Mouse (Mus musculus) MEL (cell line): Measurements from ENCODE around the gene Polr2l. TPM values are rescaled to one million over a fixed set of nuclear protein-coding genes. Genes with fewer than 3 reads are reported as not detected.

Experiments
- DNase-seq: peaks from one replicate; pipeline ENCODE4 v3.0.0; 2011; ENCODE audit warnings: low read depth, low spot score
- H3K27ac ChIP-seq: 2 replicates; pipeline ENCODE4 v1.5.1; 2012; ENCODE audit warnings: low read depth, mild to moderate bottlenecking, control low read depth, low read length, moderate library complexity; ENCODE audit not compliant: control insufficient read depth
- H3K27me3 ChIP-seq, 2 experiments: fragments of 150-350 bp in 1 of 2; sonication (generic) in 1 of 2; 2 replicates each; pipeline ENCODE4 v1.6.1; 2012; ENCODE audit warnings: low read length in 2 of 2, mild to moderate bottlenecking in 2 of 2, improper control_type of control experiment in 1 of 2, moderate library complexity in 1 of 2; ENCODE audit not compliant: insufficient read depth in 2 of 2, control insufficient read depth in 1 of 2
- H3K36me3 ChIP-seq, 2 experiments: 2 replicates each; pipeline ENCODE4 v1.6.1; 2012 to 2014; ENCODE audit warnings: low read length in 2 of 2, improper control_type of control experiment in 1 of 2, inconsistent platforms in 1 of 2, mild to moderate bottlenecking in 1 of 2; ENCODE audit not compliant: insufficient read depth in 2 of 2, control insufficient read depth in 1 of 2
- H3K4me1 ChIP-seq, 2 experiments: fragments of 150-350 bp in 1 of 2; sonication (generic) in 1 of 2; 2 replicates each; pipeline ENCODE4 v1.6.1; 2012; ENCODE audit warnings: low read length in 2 of 2, improper control_type of control experiment in 1 of 2, mild to moderate bottlenecking in 1 of 2; ENCODE audit not compliant: insufficient read depth in 2 of 2, control insufficient read depth in 1 of 2
- H3K4me3 ChIP-seq, 2 experiments: fragments of 150-350 bp in 1 of 2; sonication (generic) in 1 of 2; 2 replicates each; pipeline ENCODE4 v1.5.1; 2012; ENCODE audit warnings: low read depth in 2 of 2, low read length in 2 of 2, mild to moderate bottlenecking in 2 of 2, moderate library complexity in 2 of 2, control low read depth in 1 of 2, improper control_type of control experiment in 1 of 2; ENCODE audit not compliant: control insufficient read depth in 1 of 2, insufficient read depth in 1 of 2
- H3K79me2 ChIP-seq: 2 replicates; pipeline ENCODE4 v1.6.1; 2012; ENCODE audit warnings: mild to moderate bottlenecking, low read length, moderate library complexity; ENCODE audit not compliant: control insufficient read depth, poor library complexity, insufficient read depth
- H3K9ac ChIP-seq: 2 replicates; pipeline ENCODE4 v1.6.1; 2012; ENCODE audit warnings: low read depth, mild to moderate bottlenecking, control low read depth, low read length, moderate library complexity; ENCODE audit not compliant: control insufficient read depth, poor library complexity, severe bottlenecking
- H3K9me3 ChIP-seq: fragments of 150-350 bp; sonication (generic); replicated peaks from 2 replicates; pipeline ENCODE4 v1.6.1; 2012; ENCODE audit warnings: mild to moderate bottlenecking, low read length, improper control_type of control experiment, moderate library complexity; ENCODE audit not compliant: insufficient read depth
- BHLHE40 ChIP-seq: IDR thresholded peaks from 2 replicates; pipeline ENCODE4 v1.6.1; 2012; ENCODE audit warnings: low read depth, mild to moderate bottlenecking, inconsistent platforms, low read length, improper control_type of control experiment, borderline replicate concordance
- CHD1 ChIP-seq: IDR thresholded peaks from 2 replicates; pipeline ENCODE4 v1.6.1; 2012; ENCODE audit warnings: low read depth, mild to moderate bottlenecking, inconsistent platforms, low read length, improper control_type of control experiment
- CTCF ChIP-seq, 3 experiments: IDR thresholded peaks in 2 of 3; conservative IDR thresholded peaks in 1 of 3; 2 replicates each; pipeline ENCODE4 v1.5.1; 2011 to 2012; ENCODE audit warnings: low read length in 3 of 3, low read depth in 2 of 3, mild to moderate bottlenecking in 2 of 3, improper control_type of control experiment in 1 of 3, inconsistent platforms in 1 of 3, mixed read lengths in 1 of 3, moderate library complexity in 1 of 3; ENCODE audit not compliant: control insufficient read depth in 1 of 3, insufficient read depth in 1 of 3, poor library complexity in 1 of 3, severe bottlenecking in 1 of 3
- ELF1 ChIP-seq: IDR thresholded peaks from 2 replicates; pipeline ENCODE4 v1.6.1; 2014; ENCODE audit warnings: low read depth, mild to moderate bottlenecking, inconsistent platforms, low read length, improper control_type of control experiment, moderate library complexity
- ETS1 ChIP-seq: IDR thresholded peaks from 2 replicates; pipeline ENCODE4 v1.6.1; 2012; ENCODE audit warnings: low read depth, mild to moderate bottlenecking, inconsistent platforms, low read length, improper control_type of control experiment, moderate library complexity
- MAX ChIP-seq: IDR thresholded peaks from 2 replicates; pipeline ENCODE4 v1.6.1; 2011; ENCODE audit warnings: low read length, improper control_type of control experiment
- MYC ChIP-seq: IDR thresholded peaks from 2 replicates; pipeline ENCODE4 v1.6.1; 2011; ENCODE audit warnings: low read depth, mild to moderate bottlenecking, low read length, improper control_type of control experiment, moderate library complexity
- NELFE ChIP-seq: IDR thresholded peaks from 2 replicates; pipeline ENCODE4 v1.6.1; 2011; ENCODE audit warnings: low read depth, low read length, improper control_type of control experiment
- RAD21 ChIP-seq: IDR thresholded peaks from 2 replicates; pipeline ENCODE4 v1.6.1; 2011; ENCODE audit warnings: mild to moderate bottlenecking, low read depth, low read length, improper control_type of control experiment
- SMC3 ChIP-seq: IDR thresholded peaks from 2 replicates; pipeline ENCODE4 v1.6.1; 2011; ENCODE audit warnings: low read depth, low read length, improper control_type of control experiment
- USF1 ChIP-seq: IDR thresholded peaks from 2 replicates; pipeline ENCODE4 v1.6.1; 2014; ENCODE audit warnings: low read depth, mild to moderate bottlenecking, inconsistent platforms, low read length, improper control_type of control experiment, moderate library complexity
- USF2 ChIP-seq, 2 experiments: IDR thresholded peaks; 2 replicates each; pipeline ENCODE4 v1.6.1; 2011 to 2012; ENCODE audit warnings: improper control_type of control experiment in 2 of 2, low read length in 2 of 2, borderline replicate concordance in 1 of 2, inconsistent platforms in 1 of 2, low read depth in 1 of 2, mild to moderate bottlenecking in 1 of 2; ENCODE audit not compliant: insufficient read depth in 1 of 2
- ZMIZ1 ChIP-seq: IDR thresholded peaks from 2 replicates; pipeline ENCODE4 v1.6.1; 2012; ENCODE audit warnings: low read depth, mild to moderate bottlenecking, inconsistent platforms, low read length, improper control_type of control experiment, moderate library complexity
- polyA plus RNA-seq, 2 experiments: library from polyadenylated mRNA; stranded (reverse) in 1 of 2; unstranded in 1 of 2; fragments of >175 nt in 1 of 2; fragments of >200 nt in 1 of 2; gene quantifications; 2 replicates each; pipeline versions ENCODE4 v1.2.1 to v1.2.4; 2012; ENCODE audit warnings: low replicate concordance in 2 of 2, low read depth in 1 of 2; ENCODE audit not compliant: insufficient read length in 2 of 2, insufficient read depth in 1 of 2, missing spikeins in 1 of 2
- total RNA-seq: library from RNA; depleted of rRNA; stranded (reverse); fragments of 300-350 nt; gene quantifications from 2 replicates; pipeline ENCODE4 v1.2.3, GENCODE M21; 2012

Gene Polr2l
- total and polyA plus RNA-seq, 3 experiments = 82.4 to 114 TPM; not detected in 1

DNA sequence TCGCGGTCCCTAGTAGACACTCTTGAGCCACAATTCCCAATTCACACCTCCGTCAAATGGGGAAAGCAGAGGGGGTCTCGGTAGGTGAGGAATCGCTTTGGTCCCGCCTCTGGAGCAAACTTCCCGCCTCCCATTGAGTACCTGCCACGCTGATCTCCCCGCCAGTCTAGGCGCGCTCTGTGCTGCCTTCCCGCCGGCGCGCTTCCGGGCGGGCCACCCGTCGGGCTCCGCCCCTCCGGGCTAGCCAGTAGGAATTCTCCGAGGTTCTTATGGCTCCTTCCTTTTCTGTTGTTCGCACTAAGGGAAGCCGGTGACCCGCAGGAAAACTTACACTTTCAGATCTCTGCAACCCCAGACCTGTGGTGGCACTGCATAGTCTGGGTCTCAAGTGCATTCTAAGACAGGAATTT lies 31.1 kb downstream of the Polr2l start, which contains the start of gene Pidd1 (continued):
- peak; percentile 83; the same call in 1 of the 2 replicates for TF ChIP-seq MYC
- TF ChIP-seq, all 39 proteins: peak for 13

DNA sequence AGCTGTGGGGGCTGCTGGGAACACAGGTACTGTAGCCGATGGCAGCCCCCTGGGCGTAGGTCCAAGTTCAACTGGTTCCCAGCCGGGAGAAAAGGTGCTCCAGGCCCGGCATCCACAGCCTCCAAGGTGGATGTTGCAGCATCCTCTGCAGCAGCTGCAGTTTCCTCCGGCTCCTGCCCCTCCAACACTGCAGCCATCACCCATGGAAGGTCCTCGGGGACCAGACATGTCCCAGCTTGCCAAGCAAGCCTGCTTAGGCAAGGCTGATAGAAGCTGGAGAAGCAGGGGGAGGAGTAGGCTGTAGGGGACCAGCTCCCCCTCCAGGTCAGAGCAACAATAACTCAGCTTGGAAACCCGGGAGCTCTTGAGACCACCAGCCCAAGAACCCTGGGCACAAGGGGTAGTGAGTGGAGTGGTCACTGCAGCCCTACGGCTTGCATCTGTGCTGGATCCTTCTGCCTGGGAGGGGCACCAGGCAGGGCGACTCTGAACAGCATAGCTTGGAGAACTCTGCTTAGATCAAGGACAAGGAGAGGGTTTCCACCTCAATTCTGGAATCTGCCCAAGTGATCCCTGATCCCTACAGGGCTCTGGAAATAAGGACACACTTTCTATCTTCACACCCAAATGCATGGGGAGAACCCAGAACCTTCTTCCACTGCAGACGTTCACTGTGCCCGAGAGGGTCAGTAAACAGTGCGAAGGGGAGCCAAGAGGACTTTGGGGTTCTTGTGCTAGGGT lies 31.7 kb downstream of the Polr2l start:
- Histone ChIP-seq H3K9ac (peak overlapping the region; percentile 83), H3K36me3 (peaks cover 2 to 13% of the 10 kb centered on the region in 2 experiments), H3K79me2 (peaks cover 30% of the 10 kb centered on the region), H3K27me3 (no peaks in the 10 kb centered on the region), H3K4me1 (peaks cover 0 to 15% of the 10 kb centered on the region in 2 experiments; a peak in 2 of 4 replicates), H3K9me3 (no peaks in the 10 kb centered on the region), H3K27ac (peak overlapping the region; percentile 59), H3K4me3 (peak overlapping the region; percentile 62 to 85)
- TF ChIP-seq MYC = no peak
- TF ChIP-seq BHLHE40 = no peak
- no peak for TF ChIP-seq ELF1
- TF ChIP-seq CHD1 = no peak
- no peak for TF ChIP-seq ETS1
- no peak for TF ChIP-seq ZMIZ1
- peak; percentile 32 for TF ChIP-seq SMC3
- peak; percentile 55 to 65 (median 60) for TF ChIP-seq CTCF (IDR thresholded peaks at IDR 0.05 in 2 of 3, conservative IDR thresholded peaks at IDR 0.05 in 1 of 3; ENCODE audit: control insufficient read depth in 1 of 3, insufficient read depth in 1 of 3, low read depth in 2 of 3, low read length in 3 of 3, poor library complexity in 1 of 3, severe bottlenecking in 1 of 3)
- peak; percentile 51 for TF ChIP-seq RAD21
- DNase-seq = peak; percentile 84

DNA sequence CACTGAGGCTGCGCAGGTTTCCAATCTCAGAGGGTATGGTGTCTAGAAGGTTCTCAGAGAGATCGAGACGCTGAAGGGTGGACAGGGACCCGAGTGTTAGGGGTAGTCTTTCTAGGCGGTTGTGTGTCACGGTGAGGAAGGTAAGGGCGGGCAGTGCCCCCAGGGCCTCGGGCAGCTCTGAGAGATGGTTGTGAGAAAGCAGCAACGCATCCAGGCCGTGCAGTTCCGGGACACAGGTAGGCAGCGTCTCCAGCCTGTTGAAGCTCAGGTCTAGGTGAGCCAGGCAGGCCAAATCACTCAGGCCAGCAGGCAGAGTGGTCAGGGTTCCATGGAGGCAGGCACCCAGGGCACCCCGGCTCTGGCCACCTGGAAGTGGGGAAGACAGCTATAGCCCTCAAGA lies 32.7 kb downstream of the Polr2l start:
- Histone ChIP-seq H3K4me1 (peaks cover 0 to 15% of the 10 kb centered on the region in 2 experiments; a peak in 2 of 4 replicates), H3K36me3 (peaks cover 0 to 13% of the 10 kb centered on the region in 2 experiments; a peak in 3 of 4 replicates), H3K9me3 (no peaks in the 10 kb centered on the region), H3K4me3 (no peak overlapping the region), H3K27me3 (no peaks in the 10 kb centered on the region), H3K9ac (peak overlapping the region; percentile 83), H3K79me2 (peaks cover 22% of the 10 kb centered on the region), H3K27ac (no peak overlapping the region)
- DNase-seq = no peak
- TF ChIP-seq USF1 (no peak), NELFE (no peak), CTCF (IDR thresholded peaks at IDR 0.05 in 2 of 3, conservative IDR thresholded peaks at IDR 0.05 in 1 of 3; ENCODE audit: control insufficient read depth in 1 of 3, insufficient read depth in 1 of 3, low read depth in 2 of 3, low read length in 3 of 3, poor library complexity in 1 of 3, severe bottlenecking in 1 of 3) (no peak), MAX (no peak), ETS1 (no peak), USF2 (IDR thresholded peaks at IDR 0.05; ENCODE audit: borderline replicate concordance in 1 of 2, insufficient read depth in 1 of 2, low read depth in 1 of 2, low read length in 2 of 2) (no peak), RAD21 (no peak)
